Mouse (Mus musculus) kidney, embryonic 16.5 days (tissue): ENCODE measurements around the gene Dock1. TPM values are rescaled to one million over a fixed set of nuclear protein-coding genes. Genes with fewer than 3 reads are reported as not detected.

ENCODE experiments used
- ATAC-seq: fragments of 200-750 bp; cut with Nextera tagmentation; 2 replicates; pipeline ENCODE4 v1.8.0; 2017; ENCODE audit warnings: moderate TSS enrichment; ENCODE audit not compliant: low FRiP score, low TSS enrichment
- H3K27ac ChIP-seq: fragments of 300-500 bp; sonication (generic); 2 replicates; pipeline ENCODE4 v1.5.1; 2014; ENCODE audit warnings: low read length
- H3K27me3 ChIP-seq: fragments of 300-500 bp; sonication (generic); 2 replicates; pipeline ENCODE4 v1.6.1; 2014; ENCODE audit warnings: low read length, control low read depth, mixed read lengths; ENCODE audit not compliant: insufficient read depth
- H3K36me3 ChIP-seq: fragments of 300-500 bp; sonication (generic); 2 replicates; pipeline ENCODE4 v1.6.1; 2014; ENCODE audit warnings: low read length, control low read depth, mixed read lengths; ENCODE audit not compliant: insufficient read depth
- H3K4me1 ChIP-seq: fragments of 300-500 bp; sonication (generic); 2 replicates; pipeline ENCODE4 v1.6.1; 2014; ENCODE audit warnings: low read length, control low read depth, mixed read lengths; ENCODE audit not compliant: insufficient read depth
- H3K4me2 ChIP-seq: fragments of 300-500 bp; sonication (generic); replicated peaks from 2 replicates; pipeline ENCODE4 v1.6.1; 2014; ENCODE audit warnings: low read depth, low read length
- H3K4me3 ChIP-seq: fragments of 300-500 bp; sonication (generic); 2 replicates; pipeline ENCODE4 v1.5.1; 2014; ENCODE audit warnings: mild to moderate bottlenecking, low read length
- H3K9ac ChIP-seq: fragments of 300-500 bp; sonication (generic); replicated peaks from 2 replicates; pipeline ENCODE4 v1.6.1; 2014; ENCODE audit warnings: low read length
- H3K9me3 ChIP-seq: fragments of 300-500 bp; sonication (generic); 2 replicates; pipeline ENCODE4 v1.6.1; 2016; ENCODE audit warnings: low read length, control low read depth
- WGBS: fragments of 180-500 bp; shearing (Covaris S2); extraction: QIAGEN DNeasy Blood & Tissue Kit; methylation state at CpG from one replicate; pipeline ENCODE4 v1.1.7; 2014; 5-methylcytosine and 5-hydroxymethylcytosine counted together
- polyA plus RNA-seq: library from polyadenylated mRNA; unstranded; fragments of >200 nt; fragmentation: Nextera tagmentation; extraction: Ambion mirVana; gene quantifications from 2 replicates; pipeline ENCODE4 v1.2.1, GENCODE M21; 2015

Dock1 gene
- polyA plus RNA-seq, 1 experiment from 2014 or later, result 41.4 TPM

DNA sequence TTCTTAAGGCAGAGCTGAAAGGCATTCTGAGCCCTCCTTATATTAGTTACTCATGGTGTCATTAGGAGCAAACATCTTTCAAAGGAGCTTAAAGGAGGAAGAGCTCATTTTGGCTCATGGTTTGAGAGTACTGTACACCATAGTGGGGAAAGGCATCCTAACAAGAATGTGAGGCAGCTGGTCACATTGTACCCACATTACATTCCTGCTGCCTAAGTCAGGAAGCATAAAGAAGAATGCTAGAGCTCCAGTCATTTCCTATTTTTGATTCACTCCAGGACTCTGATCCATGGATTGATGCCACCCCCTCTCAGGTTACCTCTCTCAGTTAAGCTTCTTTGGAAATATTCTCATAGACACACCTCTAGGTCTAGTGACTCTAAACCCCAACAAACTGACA lies 539.8 kb downstream of the Dock1 start:
- Histone ChIP-seq H3K27me3 (no peaks in the 10 kb centered on the region), H3K9me3 (no peaks in the 10 kb centered on the region), H3K36me3 (no peaks in the 10 kb centered on the region), H3K4me2 (no peak overlapping the region), H3K4me1 (no peaks in the 10 kb centered on the region), H3K9ac (no peak overlapping the region), H3K4me3 (no peak overlapping the region), H3K27ac (no peak overlapping the region)
- no peak for ATAC-seq

DNA sequence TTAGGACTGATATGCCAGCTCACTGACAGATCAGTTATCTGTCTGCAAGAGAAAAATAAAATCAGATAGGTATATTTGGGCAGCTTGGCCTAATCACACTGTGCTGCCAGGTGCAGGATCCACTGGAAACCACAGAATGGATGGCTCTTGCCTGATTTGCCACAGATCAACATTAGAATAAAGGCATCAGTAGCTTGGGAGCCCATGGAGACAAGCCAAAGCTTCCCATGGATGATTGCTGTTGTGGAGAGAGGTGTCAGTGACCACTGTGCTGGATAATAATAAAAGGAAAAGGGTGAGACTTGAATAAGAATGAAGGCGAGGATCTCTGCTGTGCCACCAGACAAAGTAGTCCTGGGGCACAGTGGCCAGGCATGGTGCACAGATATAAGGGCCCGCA lies 540.4 kb downstream of the Dock1 start:
- 91% methylated on average over 2 of the region's 2 CpGs for WGBS
- no peaks in the 10 kb centered on the region for H3K36me3 ChIP-seq
- H3K27me3 ChIP-seq, result no peaks in the 10 kb centered on the region
- no peak overlapping the region for H3K9ac ChIP-seq
- ATAC-seq, result no peak
- H3K9me3 ChIP-seq, result no peaks in the 10 kb centered on the region
- H3K4me1 ChIP-seq, result no peaks in the 10 kb centered on the region
- no peak overlapping the region for H3K4me3 ChIP-seq
- H3K4me2 ChIP-seq, result no peak overlapping the region
- H3K27ac ChIP-seq, result no peak overlapping the region

DNA sequence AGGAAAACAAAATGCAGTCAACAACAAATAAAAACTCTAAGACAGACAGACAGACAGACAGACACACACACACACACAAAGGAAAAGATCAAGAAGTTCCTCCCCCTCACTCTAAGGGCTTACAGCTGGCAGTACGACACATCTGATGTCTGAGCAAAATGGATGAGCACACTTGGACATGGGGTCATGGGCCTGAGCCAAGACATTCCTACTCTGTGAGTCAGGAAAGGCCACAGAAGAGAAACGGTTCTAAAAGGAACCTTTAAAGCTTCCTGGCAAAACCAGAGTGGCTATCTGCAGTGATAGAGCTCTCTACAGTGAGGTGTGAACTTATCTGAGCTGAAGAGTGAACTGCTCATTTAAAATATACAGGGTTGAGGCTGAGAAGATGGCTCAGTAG lies 542.1 kb downstream of the Dock1 start:
- no peaks in the 10 kb centered on the region for H3K27me3 ChIP-seq
- peak; percentile 81; the same call in 1 of the 2 replicates for ATAC-seq
- whole genome bisulfite sequencing, result 18% methylated on average over 2 of the region's 2 CpGs
- no peaks in the 10 kb centered on the region for H3K36me3 ChIP-seq
- no peak overlapping the region for H3K4me3 ChIP-seq
- H3K9ac ChIP-seq, result no peak overlapping the region
- H3K4me2 ChIP-seq, result no peak overlapping the region
- no peaks in the 10 kb centered on the region for H3K4me1 ChIP-seq
- no peak overlapping the region for H3K27ac ChIP-seq
- no peaks in the 10 kb centered on the region for H3K9me3 ChIP-seq

DNA sequence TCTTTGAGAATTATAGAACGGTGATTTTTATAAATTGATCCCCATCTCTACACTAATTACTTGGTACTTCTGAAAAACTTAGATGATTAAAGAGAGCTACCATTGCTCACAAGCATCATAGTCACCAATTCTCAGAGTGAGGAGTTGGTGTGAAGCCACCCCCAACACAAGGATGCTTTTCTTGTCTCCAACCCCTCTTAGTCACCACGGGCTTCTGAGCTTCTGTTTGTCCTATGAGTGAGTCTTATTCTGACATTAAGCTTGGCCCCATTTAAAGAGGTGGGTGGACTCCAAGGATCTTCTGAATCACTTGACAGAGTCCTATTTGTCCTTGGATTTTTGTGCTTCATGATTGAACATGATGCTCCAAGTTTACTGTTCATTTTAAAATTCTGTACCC lies 551.0 kb downstream of the Dock1 start:
- no peaks in the 10 kb centered on the region for H3K36me3 ChIP-seq
- no peaks in the 10 kb centered on the region for H3K27me3 ChIP-seq
- H3K27ac ChIP-seq, result no peak overlapping the region
- no peak for ATAC-seq
- H3K4me2 ChIP-seq, result no peak overlapping the region
- H3K9me3 ChIP-seq, result 0 out of 2 replicates have a peak, but pooled peaks cover 3% of the 10 kb centered on the region
- H3K9ac ChIP-seq, result no peak overlapping the region
- H3K4me3 ChIP-seq, result no peak overlapping the region
- WGBS, result 85% methylated on average over 2 of the region's 2 CpGs
- no peaks in the 10 kb centered on the region for H3K4me1 ChIP-seq
